Mouse (Mus musculus): ENCODE results near the gene Tnrc18. TPM values are rescaled to one million over a fixed set of nuclear protein-coding genes. Genes with fewer than 3 reads are reported as not detected.
"Not testable (repeated sequence)": the region's sequence is repeated elsewhere in the genome, so short reads cannot be mapped to it uniquely, and the experiment has no call there.

The Tnrc18 gene
- total RNA-seq (2015; ENCODE audit: low replicate concordance) = 14.4 and 21.8 TPM in 2 replicates
- total RNA-seq (2017; ENCODE audit: low replicate concordance) = 15.1 TPM in 2 replicates

DNA sequence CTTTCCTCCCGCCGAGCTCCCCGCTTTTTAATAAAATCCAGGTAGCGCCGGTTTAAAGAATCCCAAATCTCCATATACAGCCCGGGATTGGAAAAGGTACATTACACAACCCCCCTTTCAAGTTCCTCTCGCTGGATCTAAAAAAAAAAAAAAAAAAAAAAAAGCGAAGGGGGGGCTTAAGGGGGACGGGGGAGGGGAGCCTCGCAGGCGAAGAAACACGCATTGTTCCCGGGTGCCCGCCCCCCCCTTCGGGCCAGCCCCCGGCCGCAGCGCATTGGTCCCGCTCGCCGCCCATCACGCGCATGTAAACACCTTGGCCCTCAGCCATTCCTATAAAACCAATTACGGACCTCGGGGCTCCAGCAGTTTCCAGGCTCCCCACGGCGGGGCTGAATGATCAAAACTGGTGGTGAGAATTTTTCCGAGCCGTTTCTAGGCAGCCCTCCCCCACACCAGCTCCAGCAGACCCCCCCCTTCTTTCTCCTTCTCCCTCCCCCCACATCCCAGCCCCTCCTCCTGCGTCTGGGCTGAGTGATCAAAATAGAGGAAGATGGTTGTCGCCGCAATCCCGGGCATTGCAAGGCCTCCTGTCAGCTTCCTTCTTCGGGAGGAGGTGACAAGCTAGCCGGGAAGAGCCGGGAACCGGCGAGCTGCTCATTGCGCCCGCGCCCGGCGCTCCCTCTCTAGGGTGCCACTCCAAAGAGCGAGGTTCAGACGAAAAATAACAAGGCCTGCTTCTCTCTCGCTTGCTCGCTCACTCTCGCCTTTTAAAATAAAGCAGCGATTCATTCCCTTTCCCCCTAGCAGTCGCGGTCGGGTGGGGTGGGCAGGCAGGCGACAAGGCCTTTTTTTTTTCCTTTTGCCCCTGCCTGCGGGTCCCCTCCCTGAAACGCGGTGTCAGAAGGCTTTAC is at the start of gene Tnrc18:
Tnrc18 (minus strand) TSS at position 139 of the 911 bp plus-strand sequence.
- no peak for ATAC-seq (replicated peaks; ENCODE audit: low FRiP score, poor library complexity, severe bottlenecking)

DNA sequence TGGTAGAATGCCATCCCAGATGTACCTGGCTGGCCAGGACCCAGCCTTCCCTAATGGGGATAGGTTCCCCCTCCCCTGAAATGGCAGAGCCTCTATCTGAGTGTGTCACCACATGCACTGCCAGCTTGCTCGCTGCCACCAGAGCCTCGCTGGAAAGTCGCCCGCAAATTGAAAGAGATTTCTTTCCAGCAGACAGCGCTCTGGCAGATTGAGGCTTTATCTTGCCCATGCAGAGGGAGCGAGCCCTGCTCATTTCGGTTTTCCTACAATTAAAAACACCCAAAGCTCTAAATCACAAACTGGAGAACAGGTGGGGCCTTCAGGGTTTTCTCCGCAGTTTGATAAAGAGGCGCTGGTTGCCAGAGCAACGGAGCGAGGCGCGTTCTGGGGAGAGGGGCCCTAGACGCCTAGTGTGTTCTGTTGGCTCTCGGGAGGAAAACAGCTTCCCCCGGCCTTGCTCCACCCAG is 40.3 kb upstream of the Tnrc18 start:
- ATAC-seq (replicated peaks; ENCODE audit: low FRiP score, poor library complexity, severe bottlenecking) = no peak

DNA sequence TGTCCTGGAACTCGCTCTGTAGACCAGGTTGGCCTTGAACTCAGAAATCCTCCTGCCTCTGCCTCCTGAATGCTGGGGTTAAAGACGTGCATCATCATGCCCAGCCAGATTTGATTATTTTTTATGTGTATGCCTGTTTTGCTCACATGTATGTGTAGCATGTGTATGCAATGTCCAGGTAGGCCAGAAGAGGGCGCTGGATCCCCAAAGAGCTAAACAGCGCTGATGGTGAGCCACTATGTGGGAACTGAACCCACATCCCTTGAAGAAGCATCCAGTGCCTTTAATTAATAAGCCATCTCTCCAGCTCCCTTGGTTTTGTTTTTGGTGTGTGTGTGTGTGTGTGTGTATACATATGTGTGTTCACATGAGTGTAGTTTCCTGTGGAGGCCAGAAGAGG is 38.9 kb upstream of the Tnrc18 start:
- ATAC-seq (replicated peaks; ENCODE audit: low FRiP score, poor library complexity, severe bottlenecking) = no peak

DNA sequence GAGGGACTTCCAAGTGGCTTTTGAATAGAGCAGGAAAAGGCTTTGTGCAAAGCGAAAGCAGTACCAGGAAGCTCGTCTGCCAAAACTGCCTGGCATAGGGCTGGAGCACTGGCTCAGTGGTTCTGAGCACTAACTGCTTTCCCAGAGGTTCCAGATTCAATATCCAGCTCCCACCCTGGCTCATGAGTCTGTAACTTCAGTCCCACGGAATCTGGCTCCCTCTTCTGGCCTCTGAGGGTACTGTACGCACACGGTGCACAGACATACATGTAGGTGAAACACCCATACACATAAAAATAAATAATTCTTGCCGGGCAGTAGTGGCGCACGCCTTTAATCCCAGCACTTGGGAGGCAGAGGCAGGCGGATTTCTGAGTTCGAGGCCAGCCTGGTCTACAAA is 37.4 kb upstream of the Tnrc18 start:
- ATAC-seq (replicated peaks; ENCODE audit: low FRiP score, poor library complexity, severe bottlenecking) = no peak

DNA sequence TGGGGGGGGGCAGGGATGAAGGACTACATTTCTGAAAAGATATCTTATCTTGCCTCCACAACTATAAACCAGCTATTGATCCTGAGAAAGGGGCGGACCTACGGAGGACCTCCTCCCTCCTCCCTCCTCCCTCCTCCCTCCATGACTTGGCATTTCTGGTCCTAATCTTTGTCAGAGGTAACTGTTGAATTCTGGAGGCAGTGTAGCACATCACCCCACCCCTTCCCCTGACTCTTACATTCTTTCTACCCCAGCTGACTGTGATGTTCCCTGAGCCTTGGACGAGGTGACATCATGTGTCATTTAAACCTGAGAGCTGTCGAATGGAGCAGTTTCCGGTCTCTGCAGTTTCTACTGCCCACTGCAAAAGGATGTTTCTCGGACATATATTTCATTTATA is 36.1 kb upstream of the Tnrc18 start:
- ATAC-seq (replicated peaks; ENCODE audit: low FRiP score, poor library complexity, severe bottlenecking) = no peak

DNA sequence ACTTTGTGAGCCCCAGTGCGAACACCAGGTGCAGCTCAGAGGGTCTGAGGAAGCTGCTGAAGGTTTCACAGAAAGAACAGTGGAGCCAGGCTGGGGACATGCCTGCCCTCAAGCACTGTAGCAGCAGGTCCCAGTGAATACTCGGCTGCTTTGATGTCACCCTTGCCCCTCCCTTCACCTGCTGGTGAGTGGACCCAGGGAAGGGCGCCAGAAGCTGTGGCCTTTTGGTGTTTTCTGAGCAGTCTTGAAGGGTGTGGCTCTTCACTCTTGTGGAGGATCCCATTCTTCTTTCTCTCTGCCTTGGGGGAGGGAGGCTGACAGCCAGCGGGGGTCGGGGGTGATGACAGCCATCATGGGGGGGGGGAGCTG is 34.2 kb upstream of the Tnrc18 start:
- ATAC-seq (replicated peaks; ENCODE audit: low FRiP score, poor library complexity, severe bottlenecking) = no peak

DNA sequence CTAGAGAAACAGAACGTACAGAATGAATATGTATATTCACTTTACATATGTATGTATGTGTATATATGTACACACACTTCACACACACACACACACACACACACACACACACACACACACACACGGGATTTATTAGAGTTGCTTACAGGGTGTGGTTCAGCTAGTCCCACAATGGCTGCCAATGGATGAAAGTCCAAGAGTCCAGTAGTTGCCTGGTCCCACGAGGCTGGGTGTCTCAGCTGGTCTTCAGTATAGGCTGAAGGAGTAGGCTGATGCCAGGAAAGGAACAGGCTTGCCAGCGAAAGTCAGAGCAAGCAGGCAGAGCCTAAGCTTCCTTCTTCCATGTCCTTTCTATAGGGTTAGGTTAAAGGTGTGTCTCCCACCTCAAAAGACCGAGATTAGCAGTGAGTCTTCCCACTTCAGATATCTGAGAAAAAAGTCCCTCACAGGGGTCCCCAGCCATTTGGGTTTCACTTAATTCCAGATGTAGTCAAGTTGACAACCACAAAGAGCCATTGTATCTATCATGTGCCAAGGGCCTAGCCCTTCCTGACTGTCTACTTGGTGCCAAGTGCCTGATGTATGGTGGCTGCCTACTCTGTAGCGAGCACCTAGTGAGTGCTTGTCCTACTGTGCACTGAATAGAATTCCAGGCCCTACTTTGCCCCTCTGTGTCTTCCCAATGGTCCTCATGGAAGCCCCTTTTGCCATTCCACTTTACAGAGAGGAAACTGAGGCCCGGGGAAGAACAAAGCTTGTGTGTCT is 33.6 kb upstream of the Tnrc18 start:
- ATAC-seq (replicated peaks; ENCODE audit: low FRiP score, poor library complexity, severe bottlenecking) = 0 out of 2 replicates have a peak, but pooled peaks have one; percentile 40

DNA sequence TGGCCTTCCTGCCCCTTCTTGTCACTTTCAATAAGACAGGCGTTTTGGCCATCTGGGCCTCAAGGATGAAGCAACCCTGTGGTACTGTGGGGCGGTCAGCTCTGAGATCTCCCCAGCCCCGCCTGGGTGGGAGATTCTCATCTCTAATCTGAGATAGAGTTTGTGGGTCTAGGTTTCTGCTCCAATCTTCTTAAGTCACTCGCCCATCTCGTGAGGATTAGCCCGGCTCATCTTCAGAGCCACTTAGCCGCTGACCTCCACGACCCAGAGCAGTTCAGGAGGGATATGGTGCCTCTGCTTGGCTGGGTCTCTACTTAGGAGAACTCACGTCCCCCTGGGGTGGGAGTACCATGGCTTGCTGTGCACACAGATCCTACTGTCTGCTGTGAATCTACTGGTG is 33.0 kb upstream of the Tnrc18 start:
- ATAC-seq (replicated peaks; ENCODE audit: low FRiP score, poor library complexity, severe bottlenecking) = no peak

DNA sequence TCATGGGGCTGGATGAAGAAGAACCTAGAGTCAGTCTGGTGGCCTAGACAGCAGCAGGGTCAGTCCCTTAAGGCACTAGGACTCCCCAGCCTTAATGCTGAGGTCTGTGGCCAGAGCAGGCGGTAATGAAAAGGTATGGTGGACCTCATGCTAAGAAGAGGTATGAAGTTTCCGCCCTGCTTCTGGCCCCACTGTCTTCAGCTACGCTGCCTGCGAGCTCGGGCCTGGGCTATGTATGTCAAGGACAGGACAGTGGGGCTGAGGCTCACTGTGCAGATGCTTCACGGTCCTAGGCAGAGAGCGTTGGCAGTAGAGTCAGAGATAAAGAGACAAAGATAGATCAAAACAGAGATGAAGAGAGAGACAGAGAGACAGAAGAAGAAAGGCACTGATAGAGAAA is 31.4 kb upstream of the Tnrc18 start:
- no peak for ATAC-seq (replicated peaks; ENCODE audit: low FRiP score, poor library complexity, severe bottlenecking)

DNA sequence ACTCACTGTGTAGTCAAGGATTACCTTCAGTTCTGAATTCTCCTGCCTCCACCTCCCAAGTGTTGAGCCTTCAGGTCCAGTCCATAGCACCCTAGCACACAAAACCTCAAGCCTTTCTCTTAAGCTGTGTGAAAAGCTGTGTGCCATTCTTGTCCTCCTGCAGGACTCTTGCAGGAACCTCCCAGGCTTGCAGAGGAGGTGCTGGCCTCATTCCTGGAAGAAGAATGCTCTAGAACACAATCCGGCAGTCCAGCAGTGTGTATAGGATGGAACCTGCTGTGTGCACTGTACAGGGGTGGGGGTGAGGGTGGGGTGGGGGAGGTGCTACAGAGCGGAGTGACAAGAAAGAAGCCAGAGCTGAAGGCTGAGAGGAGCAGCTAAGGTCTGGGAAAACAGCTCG is 30.7 kb upstream of the Tnrc18 start:
- ATAC-seq (replicated peaks; ENCODE audit: low FRiP score, poor library complexity, severe bottlenecking) = no peak

DNA sequence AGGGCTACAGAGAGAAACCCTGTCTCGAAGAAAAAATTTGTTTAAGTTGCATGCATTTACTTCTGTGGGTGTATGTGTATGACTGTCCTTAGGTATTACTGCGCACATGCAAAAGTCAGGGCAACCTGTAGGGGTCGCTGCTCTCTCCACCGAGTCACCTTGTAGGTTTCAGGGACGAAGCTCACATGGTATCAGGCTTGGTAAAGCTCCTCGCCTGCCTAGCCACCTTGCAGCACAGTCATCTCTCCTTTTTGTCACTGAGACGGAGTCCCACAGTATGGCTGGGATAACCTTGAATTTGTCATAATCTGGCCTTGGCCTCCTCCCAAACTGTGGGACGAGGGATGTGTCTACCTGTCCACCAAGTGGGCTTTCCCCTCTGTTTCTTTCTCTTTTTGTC is 27.0 kb upstream of the Tnrc18 start:
- no peak for ATAC-seq (replicated peaks; ENCODE audit: low FRiP score, poor library complexity, severe bottlenecking)

DNA sequence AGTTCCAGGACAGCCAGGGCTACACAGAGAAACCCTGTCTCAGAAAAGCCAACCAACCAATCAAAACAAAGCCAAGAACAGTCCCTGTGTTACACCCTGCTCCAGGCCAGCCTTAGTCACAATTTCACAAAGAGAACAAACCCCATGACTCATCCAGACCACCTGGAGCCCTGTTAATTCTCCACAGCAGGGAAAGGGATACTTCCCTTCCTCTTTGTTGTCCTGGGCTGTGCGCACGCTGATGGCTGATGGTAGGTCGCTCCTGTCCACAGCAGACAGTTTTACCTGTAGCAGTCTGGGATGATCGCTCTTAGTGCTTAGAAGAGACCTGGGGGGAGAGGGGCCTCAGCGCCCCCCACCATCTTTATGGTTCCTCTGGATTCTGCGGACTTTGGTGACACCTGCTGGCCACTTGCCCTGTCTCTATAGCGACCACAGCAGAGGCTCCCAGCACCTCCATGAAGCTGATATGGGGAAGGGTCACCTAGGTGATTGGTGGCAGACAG is 24.7 kb upstream of the Tnrc18 start:
- ATAC-seq (replicated peaks; ENCODE audit: low FRiP score, poor library complexity, severe bottlenecking) = no peak

DNA sequence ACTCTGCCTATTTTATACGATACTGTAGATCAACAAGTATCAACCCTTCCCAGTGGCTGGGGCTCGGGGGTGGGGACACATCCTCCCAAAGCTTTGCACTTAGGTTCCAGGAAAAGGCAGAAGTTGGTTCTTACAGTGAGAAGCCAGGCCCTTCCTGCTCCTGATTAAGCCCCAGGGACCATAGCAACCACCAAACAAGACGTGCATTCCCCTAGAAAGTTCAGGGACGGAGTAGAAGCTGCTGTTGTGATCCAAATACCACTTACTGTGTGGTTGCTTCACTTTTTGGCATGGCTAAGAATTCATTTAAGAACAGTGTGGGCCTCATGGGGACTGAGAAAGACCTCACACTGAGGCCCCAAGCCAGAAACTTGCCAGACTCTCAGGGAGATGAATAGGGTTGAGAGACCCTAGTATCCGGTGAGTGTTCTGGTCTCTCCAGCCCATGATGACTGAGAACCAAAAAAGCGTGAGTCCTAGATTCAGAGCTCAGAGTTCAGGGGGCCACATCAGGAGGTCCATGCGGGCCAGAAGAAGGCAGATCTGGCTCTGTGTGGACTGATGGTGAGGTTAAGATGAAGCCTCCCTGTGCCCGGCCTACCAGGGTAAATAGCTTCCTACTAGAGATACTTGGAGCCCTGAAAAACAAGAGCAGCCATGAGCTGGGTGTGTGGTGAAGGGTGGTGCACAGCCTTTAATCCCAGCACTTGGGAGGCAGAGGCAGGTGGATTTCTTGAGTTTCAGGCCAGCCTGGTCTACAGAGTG is 24.1 kb upstream of the Tnrc18 start:
- ATAC-seq (replicated peaks; ENCODE audit: low FRiP score, poor library complexity, severe bottlenecking) = no peak

DNA sequence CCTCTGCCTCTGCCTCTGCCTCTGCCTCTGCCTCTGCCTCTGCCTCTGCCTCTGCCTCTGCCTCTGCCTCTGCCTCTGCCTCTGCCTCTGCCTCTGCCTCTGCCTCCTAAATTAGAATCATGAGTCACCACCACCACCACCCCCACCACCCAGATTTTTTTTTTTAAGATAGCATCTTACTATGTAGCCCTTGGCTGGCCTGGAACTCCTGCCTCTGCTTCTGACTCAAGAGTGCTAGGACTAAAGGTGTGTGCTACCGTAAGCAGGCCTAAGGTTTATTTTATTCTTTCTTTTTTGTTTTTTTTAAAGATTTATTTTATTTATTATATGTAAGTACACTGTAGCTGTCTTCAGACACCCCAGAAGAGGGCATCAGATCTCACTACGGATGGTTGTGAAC is 20.0 kb upstream of the Tnrc18 start:
- not testable (repeated sequence) for ATAC-seq (replicated peaks; ENCODE audit: low FRiP score, poor library complexity, severe bottlenecking)

DNA sequence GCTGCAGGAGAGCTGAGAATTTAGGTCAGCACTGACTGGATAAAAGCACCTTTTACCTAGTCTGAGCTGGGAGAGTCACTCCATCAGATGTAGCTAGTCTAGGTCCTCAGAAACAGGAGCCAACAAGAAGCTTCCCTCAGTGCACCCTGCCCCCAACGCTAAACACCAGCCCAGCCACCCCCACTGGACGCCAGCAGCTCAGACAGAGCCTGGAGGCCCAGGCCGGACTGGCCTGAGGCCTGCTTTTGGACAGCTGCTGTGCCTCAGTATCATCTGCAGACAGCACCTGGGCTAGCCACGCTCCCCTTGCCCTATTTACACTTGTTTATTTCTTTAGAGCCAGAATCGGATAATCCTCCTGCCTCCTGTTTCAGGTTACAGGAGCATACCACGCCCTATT is 19.4 kb upstream of the Tnrc18 start:
- ATAC-seq (replicated peaks; ENCODE audit: low FRiP score, poor library complexity, severe bottlenecking) = no peak

DNA sequence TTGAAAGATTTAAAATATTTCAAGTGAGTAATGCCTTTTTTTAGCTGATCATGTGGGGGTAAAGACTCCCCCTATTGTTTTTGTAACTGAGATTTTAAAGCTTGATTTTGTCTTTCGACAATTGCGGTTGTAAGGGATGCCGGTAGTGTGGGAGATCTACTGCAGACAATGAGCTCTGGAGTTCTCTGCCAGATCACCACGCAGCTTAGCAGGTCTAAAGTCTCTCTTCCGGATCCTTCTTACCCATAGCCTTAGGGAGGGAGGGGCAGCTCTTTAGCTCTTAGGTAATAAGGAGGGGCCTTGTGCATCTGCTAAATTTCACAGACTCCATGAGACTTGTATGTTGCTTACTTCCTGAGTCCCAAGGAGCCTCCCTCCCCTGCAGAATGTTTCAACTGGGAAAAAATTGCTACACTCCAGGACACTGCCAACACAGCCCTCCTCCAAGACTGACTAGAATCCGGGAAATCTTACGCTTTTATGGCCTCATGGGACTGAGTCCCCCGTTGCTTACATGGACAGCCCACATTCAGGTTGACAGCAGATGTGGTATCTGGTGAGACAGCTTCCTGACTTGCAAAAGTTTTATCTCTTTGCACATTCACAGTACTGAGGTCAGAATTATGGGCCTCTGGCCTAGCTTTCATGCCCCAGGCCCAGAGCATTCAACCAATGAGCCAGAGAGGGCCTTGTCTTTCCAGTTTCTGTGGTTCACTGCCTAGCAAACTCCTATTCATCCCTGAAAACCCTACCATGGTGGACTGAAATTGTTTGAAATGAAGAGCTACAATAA is 16.4 kb upstream of the Tnrc18 start:
- ATAC-seq (replicated peaks; ENCODE audit: low FRiP score, poor library complexity, severe bottlenecking) = no peak

DNA sequence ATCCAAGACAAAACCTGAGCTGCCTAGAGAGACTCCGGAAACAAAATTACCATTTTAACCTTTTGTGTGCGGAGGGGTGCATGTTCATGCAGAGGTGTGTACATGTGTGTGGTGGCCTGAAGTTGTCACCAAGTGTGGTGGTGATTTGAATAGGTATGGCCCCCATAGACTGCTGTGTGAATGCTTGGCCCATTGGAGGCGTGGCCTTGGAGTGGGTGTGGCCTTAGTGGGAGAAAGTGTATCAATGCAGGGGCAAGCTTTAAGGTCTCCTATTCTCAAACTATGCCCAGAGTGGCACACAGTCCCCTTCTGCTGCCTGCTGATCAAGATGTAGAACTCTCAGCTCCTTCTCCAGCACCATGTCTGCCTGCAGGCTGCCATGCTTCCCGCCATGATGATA is 8.7 kb upstream of the Tnrc18 start:
- ATAC-seq (replicated peaks; ENCODE audit: low FRiP score, poor library complexity, severe bottlenecking) = no peak

DNA sequence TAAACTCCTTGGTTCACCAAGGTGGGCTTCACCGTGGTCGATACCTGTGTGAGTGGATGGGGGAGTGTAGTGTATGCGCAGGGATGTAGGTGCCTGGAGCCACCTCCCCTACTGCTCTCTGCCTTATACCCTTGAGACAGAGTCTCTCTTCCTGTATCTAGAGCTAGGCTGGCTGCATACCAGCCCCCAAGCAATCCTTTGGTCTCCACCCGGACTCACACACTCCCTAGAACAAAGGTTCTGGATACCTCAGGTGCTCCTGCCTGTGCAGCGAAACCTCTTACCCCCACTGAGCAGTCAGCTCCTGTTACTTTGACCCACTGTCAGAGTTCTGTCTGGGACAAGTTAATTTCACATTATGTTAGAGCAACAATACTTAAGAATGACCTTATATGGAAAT is 8.2 kb upstream of the Tnrc18 start:
- ATAC-seq (replicated peaks; ENCODE audit: low FRiP score, poor library complexity, severe bottlenecking) = no peak

DNA sequence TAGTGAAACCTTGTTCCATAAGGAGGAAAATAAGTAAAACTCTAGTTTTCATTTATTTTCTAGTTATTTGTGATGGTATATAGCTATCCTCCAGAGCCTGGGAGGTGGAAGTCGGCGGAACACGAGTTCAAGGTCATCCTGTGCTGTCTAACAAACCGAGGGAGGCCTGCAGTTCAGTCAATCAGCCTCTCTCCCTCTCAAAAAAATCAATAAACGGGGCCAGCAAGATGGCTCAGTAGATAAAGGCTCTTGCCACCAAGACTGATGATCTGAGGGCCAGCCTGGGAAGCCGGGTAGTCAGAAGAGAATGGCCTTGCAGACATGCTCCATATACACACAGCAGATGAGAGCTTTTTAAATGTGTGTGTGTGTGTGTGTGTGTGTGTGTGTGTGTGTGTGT is 6.6 kb upstream of the Tnrc18 start:
- no peak for ATAC-seq (replicated peaks; ENCODE audit: low FRiP score, poor library complexity, severe bottlenecking)
